Mouse (Mus musculus): Measurements from ENCODE around the gene Cys1.

DNA sequence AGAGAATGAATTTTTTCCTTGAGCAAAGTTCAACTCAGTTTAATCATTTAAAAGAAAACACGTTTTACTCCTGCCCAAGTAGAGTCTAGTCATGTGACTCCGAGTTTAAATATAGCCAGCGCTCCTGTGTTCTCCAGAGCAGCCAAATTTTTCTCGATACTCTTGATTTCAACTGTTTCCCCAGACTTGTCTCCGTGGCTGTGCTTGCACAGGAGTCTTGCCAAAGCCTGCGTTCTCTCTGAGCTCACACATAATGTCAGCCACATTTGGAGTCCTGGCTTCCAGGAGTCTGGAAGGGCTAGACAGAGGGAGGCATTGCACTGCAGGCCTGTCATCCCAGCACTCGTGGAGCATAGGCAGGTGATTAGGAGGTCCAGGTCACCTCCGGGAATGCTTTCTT lies 950 bp upstream of the Cys1 start:
- no peak for TF ChIP-seq CTCF (conservative IDR thresholded peaks at IDR 0.05; ENCODE audit: low read length)
- TF ChIP-seq POU5F1 (IDR thresholded peaks at IDR 0.05; ENCODE audit: borderline replicate concordance, low read length) = no peak
